Comparison of ENCODE assay signal across 8 mouse cellular contexts in genomic region chr12:72917159-72917993, GRCm38 (mm10). TPM values are rescaled to one million over a fixed set of nuclear protein-coding genes. Genes with fewer than 3 reads are reported as not detected.
A peak's percentile ranks its signal among the peaks of the same experiment; 100 is the strongest.
DNase-seq lines count a peak whose midpoint lies in the region; ATAC-seq and TF ChIP-seq lines count a peak whose summit lies in the region.

No protein-coding gene starts in this region.

- no peak for ATAC-seq in erythroblast, adult 5-6 weeks (replicated peaks; ENCODE audit: low FRiP score, poor library complexity, severe bottlenecking)
- peak; percentile 40; the same call in 1 of the 2 replicates for ATAC-seq in forebrain, postnatal 0 days
- ATAC-seq in limb, embryonic 14.5 days (ENCODE audit: low FRiP score, low read depth): no peak
- ATAC-seq in stomach, embryonic 15.5 days (ENCODE audit: insufficient read depth, low FRiP score, low read depth): no peak

- no peaks in the 10 kb centered on the region; the same call in 1 of the 2 replicates for H3K9me3 ChIP-seq in erythroblast, embryonic 14.5 days (ENCODE audit: control insufficient read depth, low read length)
- no peaks in the 10 kb centered on the region for H3K9me3 ChIP-seq in ES-E14 (ENCODE audit: control insufficient read depth, insufficient read depth, low read depth, low read length)
- no peaks in the 10 kb centered on the region; the same call in 1 of the 2 replicates for H3K9me3 ChIP-seq in forebrain, postnatal 0 days (ENCODE audit: low read length)
- 0 out of 2 replicates have a peak, but pooled peaks cover 6% of the 10 kb centered on the region for H3K9me3 ChIP-seq in limb, embryonic 14.5 days (ENCODE audit: control insufficient read depth, low read length)
- H3K9me3 ChIP-seq in stomach, embryonic 15.5 days: no peaks in the 10 kb centered on the region

- peak overlapping the region; percentile 14 for H3K4me3 ChIP-seq in erythroblast, embryonic 14.5 days (replicated peaks)
- peak overlapping the region; percentile 60 to 75 for H3K4me3 ChIP-seq in ES-E14 (ENCODE audit: insufficient read depth in 1 of 2, low read depth in 1 of 2, low read length in 2 of 2, poor library complexity in 1 of 2, severe bottlenecking in 1 of 2)
- H3K4me3 ChIP-seq in forebrain, postnatal 0 days (ENCODE audit: low read depth, low read length): peak overlapping the region; percentile 31
- peak overlapping the region; percentile 39 for H3K4me3 ChIP-seq in limb, embryonic 14.5 days (replicated peaks; ENCODE audit: low read length)
- peak overlapping the region; percentile 31 for H3K4me3 ChIP-seq in stomach, embryonic 15.5 days (replicated peaks)

- H3K27me3 ChIP-seq in erythroblast, embryonic 14.5 days (ENCODE audit: control insufficient read depth): peaks cover 11% of the 10 kb centered on the region
- peaks cover 7% of the 10 kb centered on the region; the same call in 1 of the 2 replicates for H3K27me3 ChIP-seq in forebrain, postnatal 0 days (ENCODE audit: insufficient read depth, low read length)
- H3K27me3 ChIP-seq in limb, embryonic 14.5 days (ENCODE audit: control insufficient read depth, insufficient read depth, low read length): no peaks in the 10 kb centered on the region
- H3K27me3 ChIP-seq in stomach, embryonic 15.5 days (replicated peaks): 0 out of 2 replicates have a peak, but pooled peaks cover 3% of the 10 kb centered on the region

- H3K4me1 ChIP-seq in erythroblast, embryonic 14.5 days (ENCODE audit: control insufficient read depth): no peaks in the 10 kb centered on the region
- H3K4me1 ChIP-seq in ES-E14 (ENCODE audit: control insufficient read depth in 2 of 2, insufficient read depth in 2 of 2, low read length in 2 of 2, poor library complexity in 1 of 2): no peaks in the 10 kb centered on the region
- H3K4me1 ChIP-seq in forebrain, postnatal 0 days (ENCODE audit: insufficient read depth): no peaks in the 10 kb centered on the region
- H3K4me1 ChIP-seq in limb, embryonic 14.5 days (ENCODE audit: control insufficient read depth, insufficient read depth, low read length): no peaks in the 10 kb centered on the region
- H3K4me1 ChIP-seq in stomach, embryonic 15.5 days: peaks cover 3% of the 10 kb centered on the region; the same call in 1 of the 2 replicates

- H3K36me3 ChIP-seq in erythroblast, embryonic 14.5 days (ENCODE audit: control insufficient read depth): no peaks in the 10 kb centered on the region
- H3K36me3 ChIP-seq in ES-E14 (ENCODE audit: control insufficient read depth, insufficient read depth, low read length, poor library complexity, severe bottlenecking): no peaks in the 10 kb centered on the region; the same call in 1 of the 2 replicates
- no peaks in the 10 kb centered on the region for H3K36me3 ChIP-seq in forebrain, postnatal 0 days (ENCODE audit: insufficient read depth)
- H3K36me3 ChIP-seq in limb, embryonic 14.5 days (ENCODE audit: control insufficient read depth, insufficient read depth, low read length): no peaks in the 10 kb centered on the region
- no peaks in the 10 kb centered on the region for H3K36me3 ChIP-seq in stomach, embryonic 15.5 days

- 25% methylated on average over 48 of the region's 48 CpGs for WGBS in forebrain, postnatal 0 days
- WGBS in limb, embryonic 14.5 days: 19% methylated on average over 41 of the region's 48 CpGs
- 16% methylated on average over 48 of the region's 48 CpGs for WGBS in stomach, embryonic 15.5 days

- H3K9ac ChIP-seq in ES-E14 (ENCODE audit: insufficient read depth, low read depth, low read length, poor library complexity, severe bottlenecking): peak overlapping the region; percentile 89
- peak overlapping the region; percentile 44 for H3K9ac ChIP-seq in forebrain, postnatal 0 days
- peak overlapping the region; percentile 64 for H3K9ac ChIP-seq in limb, embryonic 14.5 days (ENCODE audit: low read depth, low read length, severe bottlenecking)
- H3K9ac ChIP-seq in stomach, embryonic 15.5 days: no peak overlapping the region

- TF ChIP-seq CTCF in forebrain, postnatal 0 days (IDR thresholded peaks at IDR 0.05; ENCODE audit: low read depth): no peak

- DNase-seq in ES-E14 (ENCODE audit: low read depth, low spot score): no peak
- DNase-seq in forebrain, postnatal 0 days: peak; percentile 8
- DNase-seq in limb, embryonic 14.5 days (ENCODE audit: low spot score): peak; percentile 34
- DNase-seq in cerebellum, adult 8-10 months: no peak
- DNase-seq in B cell, adult 2 months: no peak

- peak overlapping the region; percentile 41 for H3K27ac ChIP-seq in ES-E14 (ENCODE audit: insufficient read depth, low read depth, low read length, poor library complexity, severe bottlenecking)
- no peak overlapping the region for H3K27ac ChIP-seq in forebrain, postnatal 0 days (ENCODE audit: low read depth, low read length)
- H3K27ac ChIP-seq in limb, embryonic 14.5 days (replicated peaks; ENCODE audit: low read depth, low read length): no peak overlapping the region
- H3K27ac ChIP-seq in stomach, embryonic 15.5 days: no peak overlapping the region

- in situ Hi-C loops in ES-E14 (cut with MboI; ENCODE audit: low sequenced_read_pairs in 2 of 2, unreplicated experiment in 2 of 2): no loop called here

- H3K4me2 ChIP-seq in forebrain, postnatal 0 days (ENCODE audit: low read depth): peak overlapping the region; percentile 44
- H3K4me2 ChIP-seq in limb, embryonic 14.5 days (replicated peaks; ENCODE audit: low read depth, low read length, severe bottlenecking): peak overlapping the region; percentile 58
- peak overlapping the region; percentile 52 for H3K4me2 ChIP-seq in stomach, embryonic 15.5 days

- TF ChIP-seq POLR2A in limb, embryonic 14.5 days (IDR thresholded peaks at IDR 0.05; ENCODE audit: borderline replicate concordance, extremely low read depth, insufficient read depth, insufficient read length): no peak

TF ChIP-seq in ES-E14, 5 proteins besides CTCF, POLR2A, EP300 and RAD21:
- no peak for TF ChIP-seq ZC3H11A (IDR thresholded peaks at IDR 0.05; ENCODE audit: borderline replicate concordance, low read depth, low read length)
- TF ChIP-seq HCFC1 (IDR thresholded peaks at IDR 0.05; ENCODE audit: borderline replicate concordance, insufficient read depth, low read length): peak; percentile 52; the same call in 1 of the 2 replicates
- TF ChIP-seq CHD2 (IDR thresholded peaks at IDR 0.05; ENCODE audit: low read depth, low read length): peak; percentile 98
- TF ChIP-seq MAFK (IDR thresholded peaks at IDR 0.05; ENCODE audit: insufficient read depth, low read depth, low read length): no peak
- no peak for TF ChIP-seq ZNF384 (IDR thresholded peaks at IDR 0.05; ENCODE audit: low read depth, low read length)

RNA-seq across cellular contexts. Expression of gene Six6, which starts 22.3 kb away (rescaled TPM):
- polyA plus RNA-seq in erythroblast, embryonic 14.5 days (2012): not detected in 2 replicates
- total RNA-seq in erythroblast, adult 5-6 weeks (2015; ENCODE audit: low replicate concordance): not detected in 2 replicates
- total RNA-seq in erythroblast, adult 5-6 weeks (2017; ENCODE audit: low replicate concordance): not detected in 2 replicates
- total RNA-seq in ES-E14 (2012; rRNA removed): not detected in 2 replicates
- 1.2 and 4.0 TPM in 2 replicates for total RNA-seq in forebrain, postnatal 0 days (2014; rRNA removed)
- polyA plus RNA-seq in forebrain, postnatal 0 days (2015; fragmentation: Nextera tagmentation; extraction: Ambion mirVana): 0.06 and 0.77 TPM in 2 replicates
- not detected in 2 replicates for polyA plus RNA-seq in limb, embryonic 14.5 days (2012; rRNA removed)
- polyA plus RNA-seq in limb, embryonic 14.5 days (2014; fragmentation: Nextera tagmentation; extraction: Ambion mirVana): not detected in 2 replicates
- polyA plus RNA-seq in stomach, embryonic 15.5 days (2015; fragmentation: Nextera tagmentation; extraction: Ambion mirVana): not detected in 2 replicates

RNA-seq across cellular contexts. Expression of gene 4930447C04Rik, which starts 23.2 kb away (rescaled TPM):
- polyA plus RNA-seq in erythroblast, embryonic 14.5 days (2012): not detected in 2 replicates
- total RNA-seq in erythroblast, adult 5-6 weeks (2015; ENCODE audit: low replicate concordance): not detected in 2 replicates
- not detected in 2 replicates for total RNA-seq in erythroblast, adult 5-6 weeks (2017; ENCODE audit: low replicate concordance)
- total RNA-seq in ES-E14 (2012; rRNA removed): 24.1 and 38.3 TPM in 2 replicates
- 4.3 and 9.4 TPM in 2 replicates for total RNA-seq in forebrain, postnatal 0 days (2014; rRNA removed)
- polyA plus RNA-seq in forebrain, postnatal 0 days (2015; fragmentation: Nextera tagmentation; extraction: Ambion mirVana): 2.3 TPM in 2 replicates
- polyA plus RNA-seq in limb, embryonic 14.5 days (2012; rRNA removed): 10.8 and 15.7 TPM in 2 replicates
- 3.2 TPM in 2 replicates for polyA plus RNA-seq in limb, embryonic 14.5 days (2014; fragmentation: Nextera tagmentation; extraction: Ambion mirVana)
- polyA plus RNA-seq in stomach, embryonic 15.5 days (2015; fragmentation: Nextera tagmentation; extraction: Ambion mirVana): 1.6 and 2.6 TPM in 2 replicates

Comparison
In these comparisons a context has a peak if more than half of its experiments do, and no peak if none do; other contexts are left out.
1. H3K4me3 ChIP-seq: peak in every context shown above with its lines; median percentile 68 in ES-E14; 39 in limb, embryonic 14.5 days; 31 in forebrain, postnatal 0 days; 31 in stomach, embryonic 15.5 days; 14 in erythroblast, embryonic 14.5 days.
2. DNase-seq: peak in forebrain, postnatal 0 days (single experiment) and limb, embryonic 14.5 days (single experiment); none in ES-E14 (single experiment), cerebellum, adult 8-10 months (single experiment) and B cell, adult 2 months (0 of 2).
3. Peak in every context shown above with its lines, with median percentiles within 50 percentile points of each other: H3K4me2 ChIP-seq.